Mouse (Mus musculus) liver, embryonic 13.5 days (tissue): ENCODE results near the gene Gls2. TPM values are rescaled to one million over a fixed set of nuclear protein-coding genes. Genes with fewer than 3 reads are reported as not detected.

Experiments used
- ATAC-seq: fragments of 200-750 bp; cut with Nextera tagmentation; 2 replicates; pipeline ENCODE4 v1.8.0; 2017; ENCODE audit warnings: low read depth, mild to moderate bottlenecking, moderate number of reproducible peaks, moderate library complexity
- DNase-seq: peaks from one replicate; pipeline ENCODE4 v3.0.0; 2022
- H3K27ac ChIP-seq: fragments of 300-500 bp; sonication (generic); 2 replicates; pipeline ENCODE4 v1.5.1; 2015; ENCODE audit warnings: moderate library complexity, mild to moderate bottlenecking, inconsistent platforms
- H3K27me3 ChIP-seq: fragments of 300-500 bp; sonication (generic); 2 replicates; pipeline ENCODE4 v1.6.1; 2015; ENCODE audit warnings: mild to moderate bottlenecking, inconsistent platforms
- H3K36me3 ChIP-seq: fragments of 300-500 bp; sonication (generic); 2 replicates; pipeline ENCODE4 v1.6.1; 2015; ENCODE audit warnings: mild to moderate bottlenecking, inconsistent platforms
- H3K4me1 ChIP-seq: fragments of 300-500 bp; sonication (generic); replicated peaks from 2 replicates; pipeline ENCODE4 v1.6.1; 2015; ENCODE audit warnings: inconsistent platforms
- H3K4me2 ChIP-seq: fragments of 300-500 bp; sonication (generic); 2 replicates; pipeline ENCODE4 v1.6.1; 2015; ENCODE audit warnings: inconsistent platforms, mild to moderate bottlenecking, moderate library complexity
- H3K4me3 ChIP-seq: fragments of 300-500 bp; sonication (generic); replicated peaks from 2 replicates; pipeline ENCODE4 v1.5.1; 2015; ENCODE audit warnings: mild to moderate bottlenecking, inconsistent platforms
- H3K9ac ChIP-seq: fragments of 300-500 bp; sonication (generic); 2 replicates; pipeline ENCODE4 v1.6.1; 2015; ENCODE audit warnings: mild to moderate bottlenecking, inconsistent platforms
- H3K9me3 ChIP-seq: fragments of 300-500 bp; sonication (generic); replicated peaks from 2 replicates; pipeline ENCODE4 v1.6.1; 2016; ENCODE audit warnings: inconsistent platforms
- WGBS: fragments of 180-500 bp; shearing (Covaris S2); methylation state at CpG from one replicate; pipeline ENCODE4 v1.1.7; 2015; ENCODE audit not compliant: insufficient replicate concordance; 5-methylcytosine and 5-hydroxymethylcytosine counted together
- polyA plus RNA-seq: library from polyadenylated mRNA; unstranded; fragments of >200 nt; fragmentation: Nextera tagmentation; extraction: Ambion mirVana; gene quantifications from 2 replicates; pipeline ENCODE4 v1.2.1, GENCODE M21; 2015

Gene Gls2
- polyA plus RNA-seq, 1 experiment from 2014 or later = 2.2 TPM

DNA sequence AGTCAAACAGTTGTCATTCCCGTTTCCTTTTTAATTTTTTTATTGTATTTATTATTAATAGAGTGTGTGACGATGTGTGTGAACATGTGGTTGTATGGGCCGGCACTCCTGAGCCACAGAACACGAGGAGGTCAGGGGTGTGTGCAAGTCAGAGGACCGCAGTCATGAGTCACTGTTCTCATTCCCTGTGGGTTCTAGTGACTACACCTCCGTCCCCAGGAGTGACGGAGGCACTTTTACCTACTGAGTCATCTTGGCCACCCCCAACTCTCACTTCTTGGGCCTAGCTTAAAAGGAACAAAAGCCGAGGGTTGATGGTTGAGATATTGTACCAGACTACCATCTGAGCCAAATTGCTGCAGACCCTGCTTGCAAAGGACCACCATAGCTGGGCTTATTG lies 62.1 kb downstream of the Gls2 start:
- Histone ChIP-seq H3K4me3 (no peak overlapping the region), H3K4me2 (no peak overlapping the region), H3K4me1 (peaks cover 4% of the 10 kb centered on the region; the same call in 1 of the 2 replicates), H3K9ac (no peak overlapping the region), H3K27me3 (no peaks in the 10 kb centered on the region), H3K27ac (no peak overlapping the region), H3K36me3 (peaks cover 16% of the 10 kb centered on the region), H3K9me3 (no peaks in the 10 kb centered on the region)
- 80% methylated on average over 8 of the region's 8 CpGs for WGBS
- DNase-seq = no peak
- ATAC-seq = no peak

DNA sequence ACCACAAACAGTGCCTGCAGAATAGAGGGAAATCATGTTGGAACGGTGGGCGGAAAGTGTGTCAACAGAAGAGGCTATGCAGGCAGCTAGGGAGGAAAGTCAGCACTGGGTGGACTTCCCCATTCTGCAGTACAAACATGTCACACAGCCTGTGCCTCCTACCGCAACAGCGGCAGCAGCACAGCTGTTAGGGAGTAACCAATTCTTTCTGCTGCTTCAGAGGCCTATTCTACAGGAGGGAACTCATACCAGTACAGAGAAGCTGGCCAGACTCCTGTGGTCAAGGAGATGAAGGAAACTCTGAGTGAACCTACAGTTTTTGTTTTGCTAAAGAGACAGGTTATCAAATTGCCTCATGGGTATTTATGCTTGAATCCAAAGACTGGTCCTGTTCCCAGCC lies 64.7 kb downstream of the Gls2 start:
- Histone ChIP-seq H3K36me3 (no peaks in the 10 kb centered on the region), H3K27ac (peak overlapping the region; percentile 6; the same call in 1 of the 2 replicates), H3K4me1 (peaks cover 4% of the 10 kb centered on the region; the same call in 1 of the 2 replicates), H3K27me3 (no peaks in the 10 kb centered on the region), H3K4me2 (no peak overlapping the region), H3K9me3 (no peaks in the 10 kb centered on the region), H3K9ac (no peak overlapping the region), H3K4me3 (no peak overlapping the region)
- ATAC-seq (peak; percentile 52; the same call in 1 of the 2 replicates), DNase-seq (no peak)
- 28% methylated on average over 4 of the region's 4 CpGs for WGBS

Other genes with a start within 250 kb of the Gls2 start
- gene Hsd17b6, start 186.8 kb upstream of the Gls2 start, polyA plus RNA-seq = not detected in 2 replicates
- gene Prim1, start 179.3 kb upstream of the Gls2 start, polyA plus RNA-seq = 87.0 and 99.1 TPM in 2 replicates
- 599 and 646 TPM in 2 replicates for gene Naca, start 158.9 kb upstream of the Gls2 start, polyA plus RNA-seq
- 380 and 439 TPM in 2 replicates for gene Ptges3, start 135.5 kb upstream of the Gls2 start, polyA plus RNA-seq
- gene Atp5b, start 111.2 kb upstream of the Gls2 start, polyA plus RNA-seq = 2,036 and 2,215 TPM in 2 replicates
- gene Baz2a, start 102.9 kb upstream of the Gls2 start, polyA plus RNA-seq = 5.8 and 6.7 TPM in 2 replicates
- gene Rbms2, start 14.2 kb upstream of the Gls2 start, polyA plus RNA-seq = 7.0 and 8.8 TPM in 2 replicates
- 24.1 and 24.7 TPM in 2 replicates for gene Spryd4, start 17.4 kb downstream of the Gls2 start, polyA plus RNA-seq
- 0.09 TPM in 1 of 2 replicates, not detected in the other for gene Mip, start 31.4 kb downstream of the Gls2 start, polyA plus RNA-seq
- 34.8 and 37.4 TPM in 2 replicates for gene Timeless, start 37.6 kb downstream of the Gls2 start, polyA plus RNA-seq
- gene Apon, start 59.6 kb downstream of the Gls2 start, polyA plus RNA-seq = 0.31 and 0.49 TPM in 2 replicates
- gene Apof, start 74.2 kb downstream of the Gls2 start, polyA plus RNA-seq = 46.0 and 46.6 TPM in 2 replicates
- gene Stat2, start 76.1 kb downstream of the Gls2 start, polyA plus RNA-seq = 5.7 and 6.3 TPM in 2 replicates
- 0.10 TPM in 1 of 2 replicates, not detected in the other for gene Il23a, start 104.3 kb downstream of the Gls2 start, polyA plus RNA-seq
- 11.8 and 14.4 TPM in 2 replicates for gene Pan2, start 108.9 kb downstream of the Gls2 start, polyA plus RNA-seq
- 99.7 and 105 TPM in 2 replicates for gene Cnpy2, start 128.0 kb downstream of the Gls2 start, polyA plus RNA-seq
- 149 and 170 TPM in 2 replicates for gene Cs, start 143.3 kb downstream of the Gls2 start, polyA plus RNA-seq
- 4.6 and 4.8 TPM in 2 replicates for gene Coq10a, start 174.5 kb downstream of the Gls2 start, polyA plus RNA-seq
- 5.0 and 5.1 TPM in 2 replicates for gene Ankrd52, start 182.7 kb downstream of the Gls2 start, polyA plus RNA-seq
- 30.5 and 32.8 TPM in 2 replicates for gene Slc39a5, start 206.8 kb downstream of the Gls2 start, polyA plus RNA-seq
- 57.3 and 64.4 TPM in 2 replicates for gene Nabp2, start 217.0 kb downstream of the Gls2 start, polyA plus RNA-seq
- gene Rnf41, start 217.2 kb downstream of the Gls2 start, polyA plus RNA-seq = 9.0 and 10.7 TPM in 2 replicates